Mouse (Mus musculus): Measurements from ENCODE around the gene Mbtd1. TPM values are rescaled to one million over a fixed set of nuclear protein-coding genes. Genes with fewer than 3 reads are reported as not detected.
A peak's percentile ranks its signal among the peaks of the same experiment; 100 is the strongest.

Gene Mbtd1
- total and polyA plus RNA-seq, 3 experiments = 3.0 to 12.3 (median 10.8) TPM

GRCm38 (mm10) chr11:93968005-93968847, 82.6 kb downstream of the Mbtd1 start, which contains the start of the genes Gm20390 and Nme1:
Gene Gm20390 (minus strand): TSS chr11:93968293.
Gene Nme1 (minus strand): TSS chr11:93968521.
- peak; percentile 95 to 97 for DNase-seq
- peak within 1 kb of the TSS; percentile 92 for H3K27ac ChIP-seq
- peak within 1 kb of the TSS; percentile 69 for H3K4me3 ChIP-seq
- H3K27me3 ChIP-seq (ENCODE audit: control insufficient read depth, insufficient read depth, low read length) = no peaks in the 10 kb centered on the region
- H3K9ac ChIP-seq (ENCODE audit: low read depth, low read length) = peak within 1 kb of the TSS; percentile 71
- intact Hi-C loops (cut with DNase I) = loop anchor here (1.0 to 5.0 kb wide), 6 partner anchors 12 to 244 kb away; partner anchors contain the start of genes Nme2 and Tob1
- 0 out of 2 replicates have a peak, but pooled peaks cover 1% of the 10 kb centered on the region for H3K79me2 ChIP-seq (replicated peaks; ENCODE audit: control insufficient read depth, insufficient read depth, low read length)
- TF ChIP-seq POLR2A (IDR thresholded peaks at IDR 0.05; ENCODE audit: insufficient read depth, low read depth, low read length) = peak; percentile 51
- TF ChIP-seq EP300 (IDR thresholded peaks at IDR 0.05; ENCODE audit: insufficient read depth, low read depth, low read length) = peak; percentile 97
- TF ChIP-seq CTCF (IDR thresholded peaks at IDR 0.05) = peak; percentile 86
- peaks cover 4% of the 10 kb centered on the region for H3K4me1 ChIP-seq (ENCODE audit: control insufficient read depth, insufficient read depth, low read length)
- no peaks in the 10 kb centered on the region for H3K36me3 ChIP-seq (ENCODE audit: control insufficient read depth, insufficient read depth, low read length)
- WGBS = under 1% methylated on average over 40 of the region's 40 CpGs

GRCm38 (mm10) chr11:93968848-93969128, 83.1 kb downstream of the Mbtd1 start:
- H3K9ac ChIP-seq (ENCODE audit: low read depth, low read length) = peak overlapping the region; percentile 35; the same call in 1 of the 2 replicates

GRCm38 (mm10) chr11:93969171-93969570, 83.5 kb downstream of the Mbtd1 start:
- Histone ChIP-seq H3K79me2 (replicated peaks; ENCODE audit: control insufficient read depth, insufficient read depth, low read length) (no peaks in the 10 kb centered on the region), H3K36me3 (ENCODE audit: control insufficient read depth, insufficient read depth, low read length) (no peaks in the 10 kb centered on the region), H3K9ac (ENCODE audit: low read depth, low read length) (no peak overlapping the region; the same call in 1 of the 2 replicates), H3K27me3 (ENCODE audit: control insufficient read depth, insufficient read depth, low read length) (no peaks in the 10 kb centered on the region), H3K4me3 (no peak overlapping the region), H3K4me1 (ENCODE audit: control insufficient read depth, insufficient read depth, low read length) (peaks cover 4% of the 10 kb centered on the region), H3K27ac (peak overlapping the region; percentile 92)
- no peak for TF ChIP-seq POLR2A (IDR thresholded peaks at IDR 0.05; ENCODE audit: insufficient read depth, low read depth, low read length)
- TF ChIP-seq EP300 (IDR thresholded peaks at IDR 0.05; ENCODE audit: insufficient read depth, low read depth, low read length) = no peak
- TF ChIP-seq CTCF (IDR thresholded peaks at IDR 0.05) = no peak
- WGBS = 92% methylated on average over 6 of the region's 6 CpGs
- no peak for DNase-seq
- intact Hi-C loops (cut with DNase I) = loop anchor here (5.0 kb wide), 3 partner anchors 73 to 243 kb away; partner anchors contain the start of gene Tob1

More at GRCm38 (mm10) chr11:93968848-93969128, 83.1 kb downstream of the Mbtd1 start:
- Histone ChIP-seq H3K36me3 (ENCODE audit: control insufficient read depth, insufficient read depth, low read length) (no peaks in the 10 kb centered on the region), H3K4me3 (peak overlapping the region; percentile 48), H3K79me2 (replicated peaks; ENCODE audit: control insufficient read depth, insufficient read depth, low read length) (0 out of 2 replicates have a peak, but pooled peaks cover 1% of the 10 kb centered on the region), H3K4me1 (ENCODE audit: control insufficient read depth, insufficient read depth, low read length) (peaks cover 4% of the 10 kb centered on the region), H3K27ac (peak overlapping the region; percentile 92), H3K27me3 (ENCODE audit: control insufficient read depth, insufficient read depth, low read length) (no peaks in the 10 kb centered on the region)
- TF ChIP-seq EP300 (IDR thresholded peaks at IDR 0.05; ENCODE audit: insufficient read depth, low read depth, low read length) (no peak), POLR2A (IDR thresholded peaks at IDR 0.05; ENCODE audit: insufficient read depth, low read depth, low read length) (no peak), CTCF (IDR thresholded peaks at IDR 0.05) (no peak)
- WGBS = 24% methylated on average over 6 of the region's 6 CpGs
- DNase-seq = no peak
- intact Hi-C loops (cut with DNase I) = loop anchor here (1.0 to 5.0 kb wide), 6 partner anchors 12 to 244 kb away; partner anchors contain the start of genes Nme2 and Tob1

GRCm38 (mm10) chr11:93969799-93970198, 84.1 kb downstream of the Mbtd1 start:
- intact Hi-C loops (cut with DNase I) = loop anchor here (5.0 kb wide), 3 partner anchors 73 to 243 kb away; partner anchors contain the start of gene Tob1
- no peak for DNase-seq
- Histone ChIP-seq H3K4me3 (no peak overlapping the region), H3K27ac (no peak overlapping the region), H3K79me2 (replicated peaks; ENCODE audit: control insufficient read depth, insufficient read depth, low read length) (no peaks in the 10 kb centered on the region), H3K9ac (ENCODE audit: low read depth, low read length) (no peak overlapping the region), H3K27me3 (ENCODE audit: control insufficient read depth, insufficient read depth, low read length) (no peaks in the 10 kb centered on the region), H3K36me3 (ENCODE audit: control insufficient read depth, insufficient read depth, low read length) (no peaks in the 10 kb centered on the region), H3K4me1 (ENCODE audit: control insufficient read depth, insufficient read depth, low read length) (peaks cover 4% of the 10 kb centered on the region)
- TF ChIP-seq EP300 (IDR thresholded peaks at IDR 0.05; ENCODE audit: insufficient read depth, low read depth, low read length) (no peak), POLR2A (IDR thresholded peaks at IDR 0.05; ENCODE audit: insufficient read depth, low read depth, low read length) (no peak), CTCF (IDR thresholded peaks at IDR 0.05) (no peak)
- 35% methylated on average over 1 of the region's 1 CpGs for WGBS

- TF ChIP-seq CTCF (IDR thresholded peaks at IDR 0.05) (no peak), POLR2A (IDR thresholded peaks at IDR 0.05; ENCODE audit: insufficient read depth, low read depth, low read length) (no peak), EP300 (IDR thresholded peaks at IDR 0.05; ENCODE audit: insufficient read depth, low read depth, low read length) (no peak)
- intact Hi-C loops (cut with DNase I) = no loop called here
- Histone ChIP-seq H3K36me3 (ENCODE audit: control insufficient read depth, insufficient read depth, low read length) (no peaks in the 10 kb centered on the region), H3K4me3 (no peak overlapping the region), H3K27me3 (ENCODE audit: control insufficient read depth, insufficient read depth, low read length) (no peaks in the 10 kb centered on the region), H3K27ac (no peak overlapping the region), H3K9ac (ENCODE audit: low read depth, low read length) (no peak overlapping the region), H3K79me2 (replicated peaks; ENCODE audit: control insufficient read depth, insufficient read depth, low read length) (no peaks in the 10 kb centered on the region), H3K4me1 (ENCODE audit: control insufficient read depth, insufficient read depth, low read length) (peaks cover 2% of the 10 kb centered on the region)
- no peak for DNase-seq
- WGBS = 68% methylated on average over 5 of the region's 5 CpGs
These were observed 87.3 kb downstream of the Mbtd1 start for GRCm38 (mm10) chr11:93972951-93973350.

Measured in heart, adult 2 months (tissue).